Mouse (Mus musculus) midbrain, embryonic 12.5 days (tissue): Measurements from ENCODE around the gene Shkbp1. TPM values are rescaled to one million over a fixed set of nuclear protein-coding genes. Genes with fewer than 3 reads are reported as not detected.

Experiments used
- ATAC-seq: fragments of 200-750 bp; cut with Nextera tagmentation; 2 replicates; pipeline ENCODE4 v1.8.0; 2017; ENCODE audit warnings: low read depth, moderate TSS enrichment, moderate library complexity; ENCODE audit not compliant: low FRiP score
- H3K27ac ChIP-seq: fragments of 300-500 bp; sonication (generic); replicated peaks from 2 replicates; pipeline ENCODE4 v1.5.1; 2016; ENCODE audit warnings: mild to moderate bottlenecking
- H3K27me3 ChIP-seq: fragments of 300-500 bp; sonication (generic); 2 replicates; pipeline ENCODE4 v1.6.1; 2016; ENCODE audit warnings: mild to moderate bottlenecking
- H3K36me3 ChIP-seq: fragments of 300-500 bp; sonication (generic); 2 replicates; pipeline ENCODE4 v1.6.1; 2016
- H3K4me1 ChIP-seq: fragments of 300-500 bp; sonication (generic); 2 replicates; pipeline ENCODE4 v1.6.1; 2016
- H3K4me2 ChIP-seq: fragments of 300-500 bp; sonication (generic); replicated peaks from 2 replicates; pipeline ENCODE4 v1.6.1; 2016; ENCODE audit warnings: mild to moderate bottlenecking, moderate library complexity
- H3K4me3 ChIP-seq: fragments of 300-500 bp; sonication (generic); 2 replicates; pipeline ENCODE4 v1.5.1; 2016; ENCODE audit warnings: mild to moderate bottlenecking
- H3K9ac ChIP-seq: fragments of 300-500 bp; sonication (generic); replicated peaks from 2 replicates; pipeline ENCODE4 v1.6.1; 2016; ENCODE audit warnings: mild to moderate bottlenecking, moderate library complexity
- H3K9me3 ChIP-seq: fragments of 300-500 bp; sonication (generic); 2 replicates; pipeline ENCODE4 v1.6.1; 2016; ENCODE audit warnings: mild to moderate bottlenecking
- WGBS: fragments of 180-500 bp; shearing (Covaris S2); methylation state at CpG from one replicate; pipeline ENCODE4 v1.1.7; 2016; 5-methylcytosine and 5-hydroxymethylcytosine counted together
- polyA plus RNA-seq: library from polyadenylated mRNA; unstranded; fragments of >200 nt; fragmentation: Nextera tagmentation; extraction: Ambion mirVana; gene quantifications from 2 replicates; pipeline ENCODE4 v1.2.1, GENCODE M21; 2016

Shkbp1 gene
- polyA plus RNA-seq, 1 experiment from 2014 or later = 77.3 TPM

DNA sequence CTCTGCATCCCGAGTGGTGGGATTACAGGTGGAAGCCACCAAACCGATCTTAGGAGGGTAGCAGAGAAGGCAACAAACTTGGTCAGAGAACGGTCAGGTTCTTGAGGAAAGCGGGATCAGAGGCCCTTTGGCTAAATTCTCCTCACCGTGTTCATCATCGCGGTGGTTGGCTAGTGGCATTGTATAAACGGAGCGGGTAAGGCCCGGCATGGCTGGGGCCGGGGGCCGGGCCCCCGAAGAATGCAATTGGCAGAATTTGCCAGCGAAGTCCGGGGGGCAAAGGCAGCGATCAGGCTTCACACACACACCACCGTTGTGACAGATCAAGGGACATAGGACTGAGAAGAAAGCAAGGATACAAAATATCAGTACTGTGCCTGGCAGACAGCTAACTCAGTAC, 25.8 kb downstream of the Shkbp1 start:
- WGBS = 27% methylated on average over 17 of the region's 17 CpGs
- Histone ChIP-seq H3K4me3 (0 out of 2 replicates have a peak overlapping the region, but pooled peaks have one; percentile 41), H3K9ac (no peak overlapping the region), H3K4me2 (no peak overlapping the region), H3K27me3 (peaks cover 100% of the 10 kb centered on the region), H3K27ac (no peak overlapping the region), H3K9me3 (no peaks in the 10 kb centered on the region), H3K4me1 (peaks cover 50% of the 10 kb centered on the region), H3K36me3 (no peaks in the 10 kb centered on the region)
- no peak for ATAC-seq

DNA sequence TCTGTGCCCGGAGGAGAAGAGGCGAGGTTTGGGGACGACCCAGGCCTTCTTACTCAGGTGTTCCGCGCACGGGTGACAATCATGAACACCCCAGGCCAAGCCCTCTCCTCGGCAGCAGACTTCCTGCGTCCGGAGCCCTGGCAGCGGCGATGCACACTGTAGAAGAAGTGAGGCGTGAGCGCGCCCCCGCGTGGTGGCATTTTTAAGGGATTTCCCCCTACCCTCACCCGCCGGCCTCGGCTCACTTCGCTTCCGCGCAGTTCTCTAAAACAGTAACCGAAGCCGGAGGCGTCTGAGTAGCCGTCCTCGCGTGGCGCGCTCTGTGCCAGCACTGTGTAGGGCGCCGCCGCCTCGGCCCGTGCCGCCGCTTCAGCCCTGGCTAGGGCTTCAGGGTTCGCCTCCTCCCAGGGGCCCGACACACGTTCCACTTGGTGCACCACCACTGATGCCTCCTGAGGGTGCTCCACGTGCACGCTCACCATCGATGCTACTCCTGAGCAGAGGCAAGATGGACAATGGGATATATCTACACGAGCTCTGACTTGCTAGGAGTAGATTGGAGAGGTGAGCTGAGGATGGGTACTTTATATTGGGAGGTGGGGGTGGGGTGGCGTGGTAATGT, 26.4 kb downstream of the Shkbp1 start:
- Histone ChIP-seq H3K9me3 (no peaks in the 10 kb centered on the region), H3K4me2 (peak overlapping the region; percentile 50), H3K27ac (no peak overlapping the region), H3K9ac (no peak overlapping the region; the same call in 1 of the 2 replicates), H3K36me3 (no peaks in the 10 kb centered on the region), H3K4me1 (peaks cover 47% of the 10 kb centered on the region), H3K4me3 (peak overlapping the region; percentile 26; the same call in 1 of the 2 replicates), H3K27me3 (peaks cover 100% of the 10 kb centered on the region)
- 5% methylated on average over 45 of the region's 45 CpGs for WGBS
- ATAC-seq = peak; percentile 25; the same call in 1 of the 2 replicates

DNA sequence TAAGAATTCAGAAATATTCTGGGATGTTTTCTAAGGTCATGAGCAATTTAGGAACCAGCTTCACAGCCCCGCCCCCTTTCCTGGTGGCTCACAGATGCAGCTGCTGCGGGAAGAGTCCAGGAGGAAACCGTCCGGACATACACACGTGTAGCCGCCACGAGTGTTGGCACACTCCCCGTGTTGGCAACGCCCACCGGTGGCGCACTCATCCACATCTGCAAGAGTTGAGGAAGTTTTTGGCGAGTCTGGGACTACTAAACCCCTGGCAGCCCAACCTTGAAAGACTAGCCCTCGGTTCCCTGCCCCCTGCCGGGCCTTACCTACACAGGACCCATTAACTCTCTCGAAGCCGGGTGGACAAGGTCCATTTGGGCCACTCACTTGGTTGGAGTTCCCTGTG, 27.2 kb downstream of the Shkbp1 start:
- WGBS = 35% methylated on average over 16 of the region's 16 CpGs
- H3K4me2 ChIP-seq = no peak overlapping the region
- H3K4me1 ChIP-seq = peaks cover 39% of the 10 kb centered on the region

DNA sequence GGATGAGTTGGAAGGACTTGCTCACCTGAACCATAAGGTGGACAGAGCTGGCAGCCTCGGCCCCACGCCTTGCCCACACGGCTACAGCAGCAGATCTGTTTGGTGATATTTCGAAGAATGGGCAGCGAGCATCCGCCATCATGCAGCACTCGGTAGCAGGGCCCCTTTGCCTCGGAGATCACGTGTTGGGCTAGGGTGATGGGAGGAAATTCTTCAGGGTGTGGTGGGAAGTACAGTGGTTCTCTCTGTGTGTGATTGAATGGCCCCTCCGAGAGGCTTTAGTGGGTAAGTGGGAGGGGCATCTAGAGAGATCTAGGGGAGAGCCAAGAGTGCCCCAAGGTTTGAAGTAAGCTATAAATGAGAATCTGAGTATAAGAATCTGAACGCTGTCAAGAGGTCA, 27.7 kb downstream of the Shkbp1 start:
- no peaks in the 10 kb centered on the region for H3K9me3 ChIP-seq
- WGBS = 85% methylated on average over 11 of the region's 11 CpGs
- H3K4me3 ChIP-seq = no peak overlapping the region
- no peak overlapping the region for H3K27ac ChIP-seq
- no peak overlapping the region for H3K9ac ChIP-seq
- H3K4me1 ChIP-seq = peaks cover 36% of the 10 kb centered on the region
- ATAC-seq = no peak
- H3K4me2 ChIP-seq = no peak overlapping the region
- peaks cover 100% of the 10 kb centered on the region for H3K27me3 ChIP-seq
- H3K36me3 ChIP-seq = no peaks in the 10 kb centered on the region

More for the DNA sequence above, 27.2 kb downstream of the Shkbp1 start:
- no peak overlapping the region for H3K27ac ChIP-seq
- H3K9ac ChIP-seq = no peak overlapping the region
- H3K9me3 ChIP-seq = no peaks in the 10 kb centered on the region
- ATAC-seq = no peak
- no peak overlapping the region for H3K4me3 ChIP-seq
- H3K36me3 ChIP-seq = no peaks in the 10 kb centered on the region
- peaks cover 100% of the 10 kb centered on the region for H3K27me3 ChIP-seq

DNA sequence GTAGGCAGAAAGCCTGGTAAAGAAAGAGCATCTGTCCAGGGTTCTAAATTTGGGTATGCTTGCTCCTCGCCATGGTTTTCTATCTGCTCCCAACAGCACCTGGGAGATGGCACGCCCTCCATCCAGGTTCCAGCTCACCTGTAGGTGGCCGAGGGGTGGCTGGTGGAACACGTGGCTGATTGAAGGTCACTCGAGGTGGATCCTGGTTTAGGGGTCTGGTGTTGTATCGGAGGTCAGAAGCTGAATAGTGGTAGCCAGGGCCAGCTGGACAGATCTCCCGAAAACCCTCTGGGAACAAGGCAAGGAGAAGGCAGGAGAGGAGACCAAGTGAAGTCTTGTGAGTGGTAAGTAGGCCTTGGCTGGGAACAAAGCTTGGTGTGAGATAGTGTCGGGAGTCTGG, 28.3 kb downstream of the Shkbp1 start:
- 91% methylated on average over 8 of the region's 8 CpGs for WGBS
- Histone ChIP-seq H3K27ac (no peak overlapping the region), H3K4me1 (peaks cover 32% of the 10 kb centered on the region), H3K4me2 (no peak overlapping the region), H3K4me3 (no peak overlapping the region), H3K9ac (no peak overlapping the region), H3K9me3 (no peaks in the 10 kb centered on the region), H3K27me3 (peaks cover 100% of the 10 kb centered on the region), H3K36me3 (no peaks in the 10 kb centered on the region)
- ATAC-seq = no peak

DNA sequence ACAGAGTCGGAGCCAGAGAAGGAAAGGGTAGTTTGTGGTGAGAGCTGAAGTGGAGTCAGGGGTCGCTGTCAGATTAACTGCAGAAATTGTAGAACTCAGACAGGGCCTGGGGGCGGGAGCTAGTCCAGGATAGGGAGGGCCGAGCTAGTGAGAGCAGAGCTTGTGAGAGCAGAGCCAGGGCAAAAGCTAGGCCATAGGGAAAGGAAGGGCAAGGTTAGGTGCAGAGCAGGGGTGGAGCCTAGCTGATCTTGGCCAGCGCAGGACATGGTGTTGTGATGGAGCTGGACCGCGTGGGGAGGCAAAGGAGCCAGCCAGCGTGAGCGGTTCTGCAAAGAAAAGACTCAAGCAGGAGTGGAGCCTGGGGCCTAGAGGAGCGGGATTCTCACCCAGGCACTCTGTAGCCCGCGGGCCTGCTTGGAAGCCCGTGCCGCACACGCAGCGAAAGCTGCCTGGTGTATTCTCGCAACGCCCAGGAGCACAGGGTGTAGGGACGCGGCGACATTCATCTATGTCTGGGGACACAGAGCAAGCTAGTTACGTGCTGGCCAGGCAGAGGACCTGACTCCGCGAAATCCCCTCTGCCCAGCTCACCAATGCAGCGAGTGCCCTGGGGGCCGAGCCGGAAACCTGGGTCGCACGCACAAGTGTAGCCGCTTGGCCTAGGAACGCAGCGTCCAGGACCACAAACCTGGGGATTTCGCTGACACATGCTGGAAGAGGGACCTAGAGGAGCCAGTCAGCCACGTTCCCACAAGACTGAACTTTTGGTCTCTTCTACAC, 29.5 kb downstream of the Shkbp1 start:
- ATAC-seq = no peak
- peaks cover 95% of the 10 kb centered on the region for H3K27me3 ChIP-seq
- H3K36me3 ChIP-seq = no peaks in the 10 kb centered on the region
- no peak overlapping the region for H3K4me3 ChIP-seq
- H3K4me1 ChIP-seq = peaks cover 32% of the 10 kb centered on the region
- 27% methylated on average over 34 of the region's 34 CpGs for WGBS
- H3K4me2 ChIP-seq = peak overlapping the region; percentile 38
- no peak overlapping the region for H3K27ac ChIP-seq
- H3K9me3 ChIP-seq = no peaks in the 10 kb centered on the region
- no peak overlapping the region for H3K9ac ChIP-seq

DNA sequence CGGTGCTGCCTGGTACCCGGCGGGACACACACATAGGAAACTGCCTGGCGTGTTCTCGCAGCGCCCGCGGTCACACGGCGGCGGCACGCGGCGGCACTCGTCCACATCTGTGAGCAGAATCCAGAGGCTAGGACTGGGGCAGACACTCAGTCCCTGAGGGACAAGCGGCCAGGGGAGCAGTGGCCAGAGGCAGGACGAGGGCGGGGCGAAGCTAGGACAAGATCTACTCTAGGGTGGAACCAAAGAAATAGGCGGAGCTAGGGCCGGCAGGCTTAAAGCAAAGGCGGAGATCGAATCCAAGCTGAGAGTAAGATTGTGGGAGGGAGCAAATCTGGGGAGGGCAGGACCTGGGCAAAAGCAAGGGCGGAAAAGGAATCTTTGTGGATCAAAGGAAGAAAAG, 30.1 kb downstream of the Shkbp1 start:
- no peaks in the 10 kb centered on the region for H3K9me3 ChIP-seq
- H3K27me3 ChIP-seq = peaks cover 89% of the 10 kb centered on the region
- H3K27ac ChIP-seq = no peak overlapping the region
- no peaks in the 10 kb centered on the region for H3K36me3 ChIP-seq
- H3K9ac ChIP-seq = no peak overlapping the region; the same call in 1 of the 2 replicates
- peak; percentile 38; the same call in 1 of the 2 replicates for ATAC-seq
- H3K4me3 ChIP-seq = peak overlapping the region; percentile 24
- peak overlapping the region; percentile 38 for H3K4me2 ChIP-seq
- WGBS = under 1% methylated on average over 24 of the region's 24 CpGs
- peaks cover 26% of the 10 kb centered on the region for H3K4me1 ChIP-seq

DNA sequence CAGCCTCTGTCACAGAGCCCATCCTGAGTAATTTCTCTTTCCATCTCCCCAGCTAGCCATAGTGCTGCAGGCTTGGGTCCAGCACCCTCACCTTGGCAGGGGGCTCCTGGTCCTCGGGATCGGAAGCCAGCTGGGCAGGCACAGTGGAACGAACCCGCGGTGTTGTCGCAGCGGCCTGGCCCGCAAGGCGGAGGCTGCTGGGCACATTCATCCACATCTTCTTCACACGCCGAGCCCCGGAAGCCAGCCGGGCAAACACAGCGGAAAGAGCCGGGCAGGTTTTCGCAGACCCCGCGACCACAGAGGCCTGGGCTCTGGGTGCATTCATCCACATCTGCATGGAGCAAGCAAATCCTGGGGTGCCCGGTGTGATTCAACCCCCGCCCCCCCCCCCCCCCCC, 30.9 kb downstream of the Shkbp1 start:
- no peak overlapping the region for H3K4me2 ChIP-seq
- peaks cover 24% of the 10 kb centered on the region for H3K4me1 ChIP-seq
- 47% methylated on average over 19 of the region's 20 CpGs for WGBS
- peaks cover 81% of the 10 kb centered on the region for H3K27me3 ChIP-seq
- no peaks in the 10 kb centered on the region for H3K36me3 ChIP-seq
- no peaks in the 10 kb centered on the region for H3K9me3 ChIP-seq
- no peak overlapping the region for H3K27ac ChIP-seq
- ATAC-seq = no peak
- no peak overlapping the region for H3K9ac ChIP-seq
- H3K4me3 ChIP-seq = no peak overlapping the region

DNA sequence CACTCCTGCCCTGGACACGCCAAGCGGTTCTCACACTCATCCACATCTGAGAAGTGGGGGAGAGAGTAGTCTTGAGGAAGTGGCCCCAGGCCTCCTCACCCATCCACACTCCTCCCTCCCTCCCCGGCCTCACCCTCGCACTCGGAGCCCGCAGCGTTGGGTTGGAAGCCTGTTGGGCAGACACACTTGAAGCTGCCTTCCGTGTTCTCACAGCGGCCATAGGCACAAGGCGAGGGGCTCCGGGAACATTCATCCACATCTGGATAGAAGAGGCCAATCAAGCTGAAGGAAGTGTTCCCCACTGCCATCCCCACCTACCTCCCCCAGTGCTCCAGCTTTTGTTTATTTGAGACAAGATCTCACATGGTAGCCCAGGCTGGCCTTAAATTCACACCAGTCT, 31.7 kb downstream of the Shkbp1 start:
- H3K27me3 ChIP-seq = peaks cover 74% of the 10 kb centered on the region
- H3K9ac ChIP-seq = no peak overlapping the region
- no peak for ATAC-seq
- H3K36me3 ChIP-seq = no peaks in the 10 kb centered on the region
- no peak overlapping the region for H3K4me3 ChIP-seq
- no peak overlapping the region for H3K27ac ChIP-seq
- no peak overlapping the region for H3K4me2 ChIP-seq
- no peaks in the 10 kb centered on the region for H3K9me3 ChIP-seq
- WGBS = 97% methylated on average over 11 of the region's 11 CpGs
- peaks cover 19% of the 10 kb centered on the region for H3K4me1 ChIP-seq

DNA sequence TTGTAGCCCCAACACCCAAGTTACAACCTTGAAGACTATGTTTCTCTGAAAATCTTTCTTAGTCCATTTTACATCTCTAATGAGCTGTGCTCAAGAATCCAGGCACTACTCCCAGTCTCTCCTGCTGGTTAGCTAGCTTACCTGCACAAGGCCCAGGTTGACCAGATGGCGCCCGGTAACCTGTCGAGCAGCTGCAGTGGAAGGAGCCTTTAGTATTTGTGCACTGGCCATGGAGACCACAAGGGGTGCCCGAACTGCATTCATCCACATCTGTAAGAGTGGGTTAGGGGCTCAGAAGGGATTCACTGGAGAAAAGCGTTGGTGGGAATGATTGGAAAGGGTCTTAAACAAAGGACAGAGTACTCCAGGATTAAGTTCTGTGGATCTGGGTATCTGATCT, 32.8 kb downstream of the Shkbp1 start:
- H3K27ac ChIP-seq = no peak overlapping the region
- WGBS = 87% methylated on average over 5 of the region's 5 CpGs
- H3K4me3 ChIP-seq = no peak overlapping the region
- no peak overlapping the region for H3K9ac ChIP-seq
- H3K9me3 ChIP-seq = no peaks in the 10 kb centered on the region
- no peaks in the 10 kb centered on the region for H3K36me3 ChIP-seq
- peaks cover 17% of the 10 kb centered on the region for H3K4me1 ChIP-seq
- H3K27me3 ChIP-seq = peaks cover 62% of the 10 kb centered on the region
- ATAC-seq = no peak
- no peak overlapping the region for H3K4me2 ChIP-seq

DNA sequence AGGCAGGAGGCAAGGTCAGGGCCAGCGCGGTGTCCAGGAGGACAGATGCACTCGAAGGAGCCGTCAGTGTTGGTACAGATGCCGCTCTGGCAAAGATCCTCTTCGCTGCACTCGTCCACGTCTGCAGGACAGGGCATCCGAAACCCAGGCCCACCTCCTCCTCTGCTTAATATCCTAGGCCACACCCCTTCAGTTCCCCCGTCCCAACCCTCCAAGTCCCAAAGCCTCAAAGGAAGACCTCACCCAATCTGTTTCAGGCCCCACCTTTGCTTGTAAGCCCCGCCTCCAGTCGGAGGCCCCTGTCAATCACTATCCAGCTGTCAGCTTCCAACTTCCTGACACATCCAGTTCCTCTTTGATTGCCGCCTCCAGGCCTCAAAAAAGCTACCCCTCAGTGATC, 33.5 kb downstream of the Shkbp1 start:
- Histone ChIP-seq H3K27me3 (peaks cover 55% of the 10 kb centered on the region), H3K9me3 (no peaks in the 10 kb centered on the region), H3K27ac (no peak overlapping the region), H3K36me3 (no peaks in the 10 kb centered on the region), H3K9ac (no peak overlapping the region), H3K4me1 (peaks cover 17% of the 10 kb centered on the region), H3K4me2 (no peak overlapping the region), H3K4me3 (no peak overlapping the region)
- WGBS = 16% methylated on average over 13 of the region's 13 CpGs
- no peak for ATAC-seq

DNA sequence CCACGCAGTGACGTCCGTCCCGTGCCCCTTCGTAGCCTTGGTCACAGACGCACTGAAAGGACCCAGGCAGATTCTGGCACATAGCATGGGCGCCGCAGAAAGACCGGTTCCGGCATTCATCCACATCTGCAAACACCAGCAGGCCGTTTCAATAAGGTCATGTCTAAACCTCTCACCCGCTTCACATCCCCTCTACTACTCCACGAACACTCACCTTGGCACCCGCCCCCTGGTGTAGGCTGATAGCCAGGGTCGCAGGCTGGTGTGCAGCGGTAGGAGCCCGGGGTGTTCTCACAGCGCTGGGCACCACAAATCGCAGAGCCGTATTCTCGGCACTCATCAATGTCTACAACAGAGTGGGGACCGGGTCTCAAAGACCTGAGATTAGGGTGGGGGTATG, 36.4 kb downstream of the Shkbp1 start:
- H3K27ac ChIP-seq = no peak overlapping the region
- H3K36me3 ChIP-seq = peaks cover 1% of the 10 kb centered on the region; the same call in 1 of the 2 replicates
- H3K4me3 ChIP-seq = no peak overlapping the region
- no peak overlapping the region for H3K9ac ChIP-seq
- 93% methylated on average over 22 of the region's 22 CpGs for WGBS
- 0 out of 2 replicates have a peak, but pooled peaks cover 2% of the 10 kb centered on the region for H3K9me3 ChIP-seq
- H3K4me2 ChIP-seq = no peak overlapping the region
- no peak for ATAC-seq
- peaks cover 26% of the 10 kb centered on the region for H3K27me3 ChIP-seq
- peaks cover 8% of the 10 kb centered on the region; the same call in 1 of the 2 replicates for H3K4me1 ChIP-seq
